Mouse (Mus musculus): ENCODE results near the gene Zscan5b.
"Not testable (repeated sequence)": the region's sequence is repeated elsewhere in the genome, so short reads cannot be mapped to it uniquely, and the experiment has no call there.

Zscan5b gene

DNA sequence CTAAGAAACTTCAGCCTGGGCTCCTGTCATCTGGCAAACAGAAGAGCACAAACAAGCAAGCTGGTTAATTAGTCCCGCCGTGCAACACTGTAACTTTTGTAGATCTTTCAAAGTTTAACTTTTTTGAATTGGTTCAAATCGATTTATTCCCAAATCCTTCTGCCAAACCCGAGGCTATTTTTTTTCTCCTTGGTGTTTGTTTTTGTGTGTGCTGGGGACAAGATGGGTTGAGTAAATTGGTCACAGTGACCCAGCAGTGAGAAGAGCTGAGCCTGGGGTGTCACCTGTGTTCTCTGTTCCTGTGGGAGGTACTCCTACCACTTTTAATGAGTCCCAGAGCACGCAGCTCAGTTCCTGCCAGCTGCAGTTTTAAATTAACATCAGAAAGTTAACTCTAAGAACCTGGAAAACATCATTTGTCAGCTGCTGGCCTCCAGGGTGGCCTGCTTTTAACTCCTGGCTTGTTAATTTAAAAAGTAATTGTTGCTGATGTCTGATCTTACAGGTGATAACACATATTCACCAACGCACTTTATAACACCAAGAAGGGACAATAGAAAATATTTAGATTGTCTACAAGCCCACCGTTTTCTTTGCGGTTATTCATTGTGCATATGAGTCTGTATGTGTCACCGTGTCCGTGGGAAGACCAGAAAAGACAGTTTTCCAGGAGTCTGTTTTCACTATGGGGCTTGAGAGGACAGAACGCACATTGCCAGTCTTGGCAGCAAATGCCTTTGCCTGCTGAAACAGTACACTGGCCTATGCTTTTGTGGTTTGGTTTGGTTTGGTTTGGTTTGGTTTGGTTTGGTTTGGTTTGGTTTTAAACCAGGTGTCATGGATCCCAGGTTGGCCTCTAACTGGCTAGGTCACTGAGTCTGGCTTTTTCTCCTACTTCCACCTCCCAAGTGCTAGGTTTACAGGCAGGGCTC, 22.5 kb downstream of the Zscan5b start:
- no peak for DNase-seq (ENCODE audit: low spot score in 2 of 2)

DNA sequence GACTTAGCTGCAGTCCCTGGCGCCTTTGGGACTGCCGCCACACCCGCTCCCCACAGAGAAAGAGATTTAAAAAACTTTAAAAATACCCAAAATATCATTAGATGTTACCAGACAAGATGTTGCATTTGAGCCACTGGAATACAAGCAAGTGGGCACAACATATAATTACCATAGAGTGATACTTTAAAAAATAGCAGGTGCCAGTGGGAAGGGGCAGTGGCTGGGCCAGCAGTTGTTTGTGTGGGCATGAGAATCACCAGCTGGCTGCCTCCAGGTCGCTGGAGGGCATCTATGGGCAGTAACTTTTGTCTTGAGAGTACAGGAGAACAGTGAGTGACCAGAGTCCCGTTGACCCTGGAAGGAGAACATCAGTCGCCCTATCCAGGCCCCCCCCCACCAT, 30.3 kb downstream of the Zscan5b start, which contains the start of gene Epp13:
Epp13 (plus strand) TSS at position 301 of the 400 bp plus-strand sequence.
- no peak for DNase-seq (ENCODE audit: low spot score in 2 of 2)

DNA sequence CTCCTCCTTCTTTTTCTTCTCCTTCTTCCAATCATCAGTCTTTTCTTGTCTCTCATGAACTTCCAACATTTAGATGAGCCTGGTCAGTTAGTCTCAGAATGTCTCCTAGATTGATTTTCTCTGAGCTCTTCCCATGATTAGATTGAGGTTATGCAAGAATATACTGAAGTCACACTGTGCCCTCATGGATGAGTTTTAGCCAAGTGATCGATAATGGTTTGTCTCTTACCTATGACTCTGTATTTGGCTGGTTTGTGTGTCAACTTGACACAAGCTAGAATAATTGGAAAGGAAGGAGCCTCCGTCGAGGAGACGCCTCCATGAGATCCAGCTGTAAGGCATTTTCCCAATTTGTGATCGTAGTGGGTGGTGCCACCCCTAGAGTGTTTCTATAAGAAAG, 32.4 kb downstream of the Zscan5b start:
- DNase-seq (ENCODE audit: low spot score in 2 of 2): no peak

DNA sequence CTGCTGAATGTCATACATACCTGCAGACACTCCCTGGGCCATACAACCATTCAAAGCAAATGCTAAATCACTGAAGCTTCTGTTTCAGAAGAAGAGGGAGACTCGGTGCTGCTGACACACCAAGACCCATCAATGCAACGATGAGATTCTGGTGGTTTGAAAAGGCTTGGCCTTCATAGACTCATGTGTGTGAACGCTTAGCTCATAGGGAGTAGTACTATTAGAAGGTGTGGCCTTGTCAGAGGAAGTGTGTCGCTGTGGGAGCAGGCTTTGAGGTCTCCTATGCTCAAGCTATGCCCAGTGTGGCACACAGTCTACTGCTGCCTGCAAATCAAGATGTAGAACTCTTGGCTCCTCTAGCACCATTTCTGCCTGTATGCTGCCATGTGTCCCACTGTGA, 35.3 kb downstream of the Zscan5b start:
- no peak for DNase-seq (ENCODE audit: low spot score in 2 of 2)

DNA sequence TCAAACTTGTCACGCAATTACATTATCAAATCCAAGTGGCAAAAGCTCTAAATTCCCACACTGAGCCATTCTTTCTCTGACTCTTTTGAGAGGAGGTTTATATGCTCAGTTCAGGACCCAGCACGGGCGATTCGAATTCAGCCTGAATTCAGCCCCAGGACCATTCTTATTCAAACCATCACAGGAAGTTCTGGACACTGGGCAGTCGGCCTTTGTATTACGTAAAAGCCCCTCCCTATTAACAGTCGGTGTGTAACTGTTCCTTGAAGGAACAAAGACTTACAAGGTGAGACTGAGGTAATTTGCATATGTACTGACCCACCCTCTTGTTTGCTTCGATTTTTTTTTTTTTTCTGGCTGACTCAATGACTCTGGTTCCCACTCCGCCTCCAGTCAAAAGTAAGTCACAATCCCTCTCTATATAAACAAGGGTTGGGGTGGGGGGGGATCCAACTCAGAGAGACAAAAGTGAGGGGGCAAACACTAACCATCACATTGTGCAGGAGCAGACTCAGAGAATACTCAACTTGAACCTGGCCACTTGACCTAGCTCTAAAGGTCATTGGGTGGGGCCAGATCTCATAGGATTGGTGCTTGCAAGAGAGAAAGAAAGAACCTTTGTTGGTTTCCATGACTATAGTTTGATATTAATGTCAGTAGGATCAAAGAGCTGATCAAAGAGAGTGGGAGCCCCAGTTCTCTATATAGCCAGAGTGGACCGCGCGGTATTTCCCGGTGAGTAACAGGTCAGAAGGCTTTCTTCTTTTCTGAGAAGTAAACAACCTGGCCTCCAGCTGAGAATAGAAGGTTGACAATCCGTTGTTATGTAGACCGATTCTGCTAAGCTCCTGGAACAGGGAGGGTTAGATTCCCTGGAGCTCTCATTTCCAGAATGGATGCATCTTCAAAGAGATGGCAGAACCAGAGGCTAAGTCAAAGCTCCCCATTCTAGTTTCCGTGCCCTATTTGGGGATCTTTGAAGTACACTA, 36.4 kb downstream of the Zscan5b start:
- DNase-seq (ENCODE audit: low spot score in 2 of 2): no peak

DNA sequence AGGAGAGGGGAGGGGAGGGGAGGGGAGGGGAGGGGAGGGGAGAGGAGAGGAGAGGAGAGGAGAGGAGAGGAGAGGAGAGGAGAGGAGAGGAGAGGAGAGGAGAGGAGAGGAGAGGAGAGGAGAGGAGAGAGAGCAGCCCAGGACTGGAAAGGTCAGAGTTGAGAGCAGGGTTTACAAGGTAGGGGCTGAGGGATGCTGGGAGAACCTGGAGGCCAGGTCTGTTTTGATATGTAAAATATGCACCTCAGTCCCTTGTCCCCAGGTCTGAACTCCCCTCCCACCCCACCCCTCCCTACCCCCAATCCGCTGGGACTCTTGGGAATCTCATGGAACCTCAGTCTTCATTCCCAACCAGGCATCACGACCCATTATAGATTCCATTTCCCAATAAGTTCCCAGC, 37.9 kb downstream of the Zscan5b start:
- not testable (repeated sequence) for DNase-seq (ENCODE audit: low spot score in 2 of 2)

DNA sequence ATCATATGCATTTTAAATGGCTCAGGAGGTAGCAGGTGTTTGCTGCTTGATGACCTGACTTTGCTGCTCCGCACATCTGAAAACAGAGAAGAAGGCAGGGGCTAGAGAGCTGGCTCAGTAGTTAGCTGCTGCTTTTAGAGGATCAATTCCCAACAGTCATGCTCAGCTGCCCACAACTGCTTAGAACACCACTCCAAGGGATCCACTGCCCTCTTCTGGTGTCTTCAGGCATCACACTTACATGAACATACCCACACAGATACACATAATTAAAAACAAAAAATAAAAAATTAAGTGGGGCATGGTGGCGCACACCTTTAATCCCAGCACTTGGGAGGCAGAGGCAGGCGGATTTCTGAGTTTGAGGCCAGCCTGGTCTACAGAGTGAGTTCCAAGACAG, 40.0 kb downstream of the Zscan5b start:
- no peak for DNase-seq (ENCODE audit: low spot score in 2 of 2)

DNA sequence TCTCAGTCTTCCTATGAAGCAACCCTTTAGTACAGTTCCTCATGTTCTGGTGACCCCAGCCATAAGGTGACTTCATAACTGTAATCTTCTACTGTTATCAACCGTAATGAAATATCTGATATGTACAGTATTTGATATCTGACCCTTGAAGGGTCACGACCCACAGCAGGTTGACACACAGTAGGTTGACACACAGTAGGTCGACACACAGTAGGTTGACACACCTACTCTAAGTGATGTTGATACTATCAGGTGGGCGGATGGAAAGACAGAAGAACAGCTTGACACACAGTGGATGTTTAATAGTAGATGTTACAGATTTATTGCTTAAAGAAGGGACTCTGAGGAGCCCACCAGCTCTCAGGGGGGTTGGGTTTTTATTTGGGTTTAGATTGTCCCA, 40.9 kb downstream of the Zscan5b start:
- no peak for DNase-seq (ENCODE audit: low spot score in 2 of 2)

DNA sequence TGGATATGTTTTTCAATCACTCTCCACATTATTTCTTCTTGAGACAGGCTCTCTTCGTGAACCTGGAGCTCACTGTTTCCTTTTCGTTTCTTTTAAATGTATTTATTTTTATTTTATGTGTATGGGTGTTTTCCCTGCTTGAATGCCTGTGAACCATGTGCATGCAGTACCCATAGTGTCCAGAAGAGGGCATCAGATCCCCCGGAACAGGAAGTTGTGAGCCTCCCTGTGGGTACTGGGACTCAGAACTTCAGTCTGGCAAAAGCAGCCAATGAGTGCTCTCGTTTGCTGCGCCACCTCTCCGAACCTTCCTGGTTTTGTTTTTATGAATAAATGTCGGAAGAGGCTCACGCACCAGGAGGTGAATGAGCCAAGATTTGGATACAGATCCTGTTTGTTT, 43.6 kb downstream of the Zscan5b start:
- DNase-seq (ENCODE audit: low spot score in 2 of 2): no peak

DNA sequence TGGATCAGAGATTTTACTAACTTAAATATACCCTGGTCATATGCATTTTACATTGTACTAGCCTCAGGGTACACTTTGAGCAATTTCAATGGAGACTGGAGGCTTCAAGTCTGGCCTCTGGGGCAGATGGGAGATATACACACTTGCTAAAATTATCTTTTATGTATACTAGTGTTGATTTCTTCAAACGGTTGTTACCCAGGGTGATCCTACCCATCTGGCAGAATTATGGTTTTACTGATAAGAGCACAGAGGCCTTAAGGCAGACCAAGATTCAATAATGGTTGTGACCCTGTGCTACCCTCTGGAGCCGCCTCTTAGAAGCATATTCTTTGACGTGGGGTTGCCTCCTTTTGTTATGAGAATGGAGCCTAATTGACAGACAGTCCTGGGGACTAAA, 55.8 kb downstream of the Zscan5b start:
- no peak for DNase-seq (ENCODE audit: low spot score in 2 of 2)

DNA sequence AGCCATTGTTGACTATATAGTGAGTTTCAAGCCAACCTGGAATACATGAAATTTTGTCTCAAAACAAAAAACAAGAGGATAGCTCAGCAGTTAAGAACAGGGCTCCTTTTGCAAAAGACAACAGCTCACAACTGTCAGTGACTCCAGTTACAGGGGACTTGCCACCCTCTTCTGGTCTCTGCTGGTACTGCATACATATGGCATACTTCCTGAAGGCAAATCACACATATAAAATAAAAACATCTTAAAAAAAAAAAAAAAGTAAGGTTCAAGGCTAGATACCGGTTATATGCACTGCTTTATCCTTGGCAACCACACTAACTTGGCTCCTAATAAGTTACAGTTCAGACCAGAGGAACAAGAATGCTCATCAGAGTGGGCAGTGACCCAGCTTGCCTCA, 60.7 kb downstream of the Zscan5b start:
- no peak for DNase-seq (ENCODE audit: low spot score in 2 of 2)

DNA sequence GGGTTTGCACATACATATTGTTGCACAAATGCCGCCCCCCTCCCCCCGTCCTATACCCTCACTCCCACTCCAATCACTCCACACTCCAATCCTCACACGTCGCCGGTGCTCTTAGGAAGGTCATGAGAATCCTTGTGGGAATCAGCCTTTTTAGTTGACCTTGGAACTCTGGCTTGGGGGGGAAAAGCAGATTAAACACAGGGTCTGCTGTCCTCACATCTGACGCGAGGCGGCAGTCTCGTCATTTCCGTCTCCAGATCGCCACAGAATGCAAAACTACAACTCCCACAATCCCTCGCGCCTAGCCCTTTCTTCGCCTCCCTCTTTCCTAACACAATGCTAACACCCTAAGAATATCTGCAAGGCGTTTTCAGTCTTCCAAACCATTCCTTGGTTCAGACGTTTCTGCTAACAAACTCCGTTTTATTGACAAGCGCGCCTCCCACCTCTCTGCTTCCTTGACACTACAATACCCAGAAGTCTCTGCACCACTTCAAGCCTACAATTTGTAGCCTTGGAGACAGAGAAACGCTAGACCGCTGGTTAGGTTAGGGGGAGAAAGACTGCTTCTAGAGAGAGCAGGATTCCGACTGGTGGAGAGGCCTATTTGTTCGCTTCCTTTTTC, 61.5 kb downstream of the Zscan5b start:
- DNase-seq (ENCODE audit: low spot score in 2 of 2): peak; percentile 64 to 70

DNA sequence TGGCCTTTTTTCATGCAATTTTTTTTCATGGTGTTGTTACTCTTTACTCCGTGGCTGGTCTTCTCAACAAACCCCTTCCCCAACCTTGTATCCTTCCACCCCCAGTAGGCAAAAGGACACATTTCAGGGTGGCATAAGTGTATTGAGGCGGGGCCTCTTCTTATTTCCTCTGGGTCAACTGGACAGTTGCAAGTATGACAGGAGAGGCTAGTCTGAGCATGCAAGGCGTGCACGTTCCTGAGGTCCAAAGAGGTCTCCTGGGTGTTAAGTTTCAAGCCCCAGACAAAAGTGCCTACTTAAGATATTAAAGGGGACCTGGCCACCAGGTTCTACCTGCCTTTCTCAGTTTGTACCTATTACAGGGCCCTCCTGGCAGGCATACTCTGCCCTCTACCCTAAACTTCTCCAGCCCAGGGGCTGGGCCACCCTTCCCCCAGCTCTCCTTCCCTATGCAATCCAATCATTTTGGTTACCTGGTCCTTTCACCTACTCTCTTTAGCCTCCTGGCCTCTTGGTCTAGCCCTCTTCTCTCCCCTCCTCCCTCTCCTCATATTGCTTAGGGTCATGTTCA, 62.4 kb downstream of the Zscan5b start:
- DNase-seq (ENCODE audit: low spot score in 2 of 2): no peak

DNA sequence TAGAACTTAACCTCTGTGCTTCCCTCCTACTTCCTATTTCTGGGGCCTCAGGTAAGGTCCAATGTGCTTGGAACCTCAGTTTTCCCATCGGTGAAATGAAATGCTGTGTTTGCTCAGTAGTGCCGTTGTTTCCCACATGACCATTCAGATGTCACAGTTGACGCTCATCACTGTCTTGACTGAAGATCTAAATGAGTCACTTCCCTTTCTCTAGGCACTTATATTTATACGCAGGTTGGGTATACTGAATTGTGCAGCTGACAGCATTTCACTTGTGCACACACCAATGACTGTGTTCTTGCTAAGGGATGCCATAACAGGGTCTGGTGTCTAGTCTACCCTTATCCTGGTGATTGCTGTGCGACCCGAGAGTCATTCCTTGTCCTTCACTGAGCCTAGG, 63.3 kb downstream of the Zscan5b start:
- no peak for DNase-seq (ENCODE audit: low spot score in 2 of 2)

DNA sequence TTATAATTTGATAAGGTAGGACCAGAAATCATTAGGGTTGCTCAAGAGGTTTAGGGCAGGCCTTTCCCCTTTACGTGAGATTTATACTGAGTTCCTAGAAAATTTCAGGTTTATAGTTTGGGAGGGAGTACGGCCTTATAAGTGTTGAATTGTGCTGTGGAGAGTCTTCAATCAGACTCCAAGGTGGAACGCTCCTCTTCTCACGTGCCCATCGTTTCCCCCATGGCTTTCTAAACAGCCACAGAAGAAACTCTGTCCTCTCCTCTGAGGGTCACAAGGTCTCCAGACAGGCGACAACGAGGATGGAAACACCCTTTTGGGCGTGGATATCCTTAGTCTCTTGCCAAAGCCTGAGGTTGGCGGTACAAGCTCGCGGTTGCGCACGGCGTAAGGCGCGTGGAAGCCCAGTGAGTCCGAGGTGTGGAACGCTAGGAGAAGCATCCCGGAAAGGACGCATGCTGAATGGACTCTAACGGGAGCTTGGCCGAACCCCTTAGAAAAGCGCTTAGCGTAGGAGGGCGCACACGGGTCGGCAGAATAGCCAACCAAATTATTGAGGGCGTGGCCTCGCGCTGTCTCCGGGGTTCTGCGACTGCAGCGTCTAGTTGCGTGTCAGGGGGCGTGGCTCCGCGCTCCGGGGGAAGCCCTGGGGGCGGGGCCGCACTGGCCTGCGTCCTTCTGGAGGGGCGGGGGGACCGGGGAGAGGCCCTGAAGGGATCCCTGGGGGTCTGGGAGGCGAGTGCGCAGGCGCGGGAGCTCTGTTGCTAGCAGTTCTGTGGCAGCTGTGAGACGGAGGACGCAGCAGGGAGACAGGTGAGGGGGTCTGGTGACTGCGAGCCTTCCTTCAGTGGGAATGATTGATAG, 64.0 kb downstream of the Zscan5b start, which contains the start of gene Zfp667:
Zfp667 (plus strand) TSS at position 738 of the 864 bp plus-strand sequence.
- peak; percentile 91 to 96 for DNase-seq (ENCODE audit: low spot score in 2 of 2)

DNA sequence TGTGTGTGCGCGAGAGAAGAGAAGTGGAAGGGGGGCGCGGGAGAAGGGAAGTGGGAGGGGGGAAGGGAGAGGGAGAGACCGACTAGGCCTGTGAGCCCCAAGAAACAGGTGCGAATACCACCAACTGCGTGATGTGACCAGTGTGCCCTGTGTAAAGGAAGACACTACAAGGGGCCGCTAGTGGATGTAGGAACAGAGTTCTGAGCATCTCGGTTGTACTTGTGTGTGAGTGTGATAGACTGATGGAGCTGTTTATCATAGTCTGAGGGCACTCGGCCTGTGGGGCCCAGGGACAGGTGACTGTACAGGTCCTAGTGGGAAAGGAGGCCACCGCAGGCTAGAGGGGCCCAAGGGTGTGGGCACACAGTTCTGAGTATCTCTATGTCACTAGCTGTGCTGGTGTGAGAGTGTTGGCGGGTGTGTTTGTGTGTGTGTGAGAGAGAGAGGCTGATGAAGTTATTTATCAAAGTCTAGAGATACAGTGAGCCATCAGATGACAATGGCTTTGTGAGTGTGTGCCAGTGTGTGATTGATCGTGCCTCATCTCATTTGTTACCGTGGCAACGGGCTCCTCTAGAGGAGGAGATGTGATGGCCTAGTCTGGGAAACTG, 64.9 kb downstream of the Zscan5b start:
- DNase-seq (ENCODE audit: low spot score in 2 of 2): no peak
